Mouse (Mus musculus) forebrain, embryonic 10.5 days (tissue): ENCODE measurements around the gene Rap1gap2. TPM values are rescaled to one million over a fixed set of nuclear protein-coding genes. Genes with fewer than 3 reads are reported as not detected.

Source experiments
- DNase-seq: peaks from one replicate; pipeline ENCODE4 v3.0.0-alpha.2; 2017; ENCODE audit warnings: low spot score; ENCODE audit errors: extremely low spot score
- H3K27ac ChIP-seq: fragments of 300-500 bp; sonication (generic); 2 replicates; pipeline ENCODE4 v1.5.1; 2016; ENCODE audit warnings: mild to moderate bottlenecking
- H3K27me3 ChIP-seq: fragments of 300-500 bp; sonication (generic); 2 replicates; pipeline ENCODE4 v1.6.1; 2016; ENCODE audit warnings: mild to moderate bottlenecking; ENCODE audit not compliant: poor library complexity, severe bottlenecking
- H3K36me3 ChIP-seq: fragments of 300-500 bp; sonication (generic); replicated peaks from 2 replicates; pipeline ENCODE4 v1.6.1; 2016; ENCODE audit warnings: mild to moderate bottlenecking, moderate library complexity
- H3K4me1 ChIP-seq: fragments of 300-500 bp; sonication (generic); 2 replicates; pipeline ENCODE4 v1.6.1; 2016
- H3K4me3 ChIP-seq: fragments of 300-500 bp; sonication (generic); 2 replicates; pipeline ENCODE4 v1.5.1; 2016; ENCODE audit warnings: mild to moderate bottlenecking, moderate library complexity
- H3K9me3 ChIP-seq: fragments of 300-500 bp; sonication (generic); 2 replicates; pipeline ENCODE4 v1.6.1; 2016; ENCODE audit warnings: mild to moderate bottlenecking, moderate library complexity
- WGBS: fragments of 180-500 bp; shearing (Covaris S2); methylation state at CpG from one replicate; pipeline ENCODE4 v1.1.7; 2016; 5-methylcytosine and 5-hydroxymethylcytosine counted together
- polyA plus RNA-seq: library from polyadenylated mRNA; unstranded; fragments of >200 nt; fragmentation: Nextera tagmentation; extraction: Ambion mirVana; gene quantifications from 2 replicates; pipeline ENCODE4 v1.2.1, GENCODE M21; 2016

The Rap1gap2 gene
- polyA plus RNA-seq, 1 experiment from 2014 or later: 0.66 TPM

DNA sequence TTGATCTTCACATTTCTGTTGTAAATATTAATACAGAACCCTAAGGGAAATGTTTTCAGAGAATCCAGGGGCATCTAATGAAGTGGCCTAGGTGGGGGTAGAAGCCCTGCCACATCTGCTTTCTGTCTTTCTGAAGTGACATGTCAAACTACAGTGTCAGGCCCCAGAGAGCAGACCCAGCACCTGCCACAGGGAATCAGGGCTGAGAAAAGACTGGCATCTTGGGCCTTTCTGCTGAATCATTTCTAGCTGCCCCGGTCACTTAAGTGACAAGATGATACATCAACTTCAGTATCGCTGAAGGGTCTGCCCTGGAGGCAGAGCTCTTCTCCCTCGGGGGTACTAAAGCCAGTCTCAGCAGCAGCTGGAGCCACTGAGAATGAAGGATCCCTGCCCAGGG lies 111.7 kb downstream of the Rap1gap2 start:
- no peak overlapping the region for H3K27ac ChIP-seq
- WGBS: 83% methylated on average over 3 of the region's 3 CpGs
- no peaks in the 10 kb centered on the region; the same call in 1 of the 2 replicates for H3K9me3 ChIP-seq
- peaks cover 7% of the 10 kb centered on the region; the same call in 1 of the 2 replicates for H3K4me1 ChIP-seq
- H3K36me3 ChIP-seq: no peaks in the 10 kb centered on the region
- H3K27me3 ChIP-seq: no peaks in the 10 kb centered on the region
- DNase-seq: no peak
- no peak overlapping the region for H3K4me3 ChIP-seq

DNA sequence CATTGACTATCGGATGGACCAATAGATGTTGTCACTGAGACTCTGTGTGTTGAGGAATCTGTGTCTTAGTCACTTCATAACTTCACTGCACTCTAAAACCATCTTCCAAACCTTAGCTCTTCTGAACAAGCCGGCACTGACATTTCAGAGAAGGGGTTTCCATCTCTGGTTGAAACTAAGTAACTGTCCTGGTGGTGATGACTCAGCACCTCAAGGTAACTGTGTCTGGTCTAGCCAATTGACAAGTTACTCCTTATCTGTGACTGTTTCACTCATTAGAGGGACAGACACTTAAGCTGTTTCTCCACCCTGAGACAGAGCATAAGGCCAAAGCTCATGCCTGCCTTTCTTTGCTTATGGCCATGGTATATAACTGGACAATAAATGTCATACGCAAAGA lies 114.1 kb downstream of the Rap1gap2 start:
- no peak overlapping the region for H3K4me3 ChIP-seq
- peaks cover 7% of the 10 kb centered on the region; the same call in 1 of the 2 replicates for H3K4me1 ChIP-seq
- no peaks in the 10 kb centered on the region for H3K27me3 ChIP-seq
- no peaks in the 10 kb centered on the region for H3K36me3 ChIP-seq
- 94% methylated on average over 3 of the region's 3 CpGs for WGBS
- no peaks in the 10 kb centered on the region; the same call in 1 of the 2 replicates for H3K9me3 ChIP-seq
- H3K27ac ChIP-seq: no peak overlapping the region
- no peak for DNase-seq

DNA sequence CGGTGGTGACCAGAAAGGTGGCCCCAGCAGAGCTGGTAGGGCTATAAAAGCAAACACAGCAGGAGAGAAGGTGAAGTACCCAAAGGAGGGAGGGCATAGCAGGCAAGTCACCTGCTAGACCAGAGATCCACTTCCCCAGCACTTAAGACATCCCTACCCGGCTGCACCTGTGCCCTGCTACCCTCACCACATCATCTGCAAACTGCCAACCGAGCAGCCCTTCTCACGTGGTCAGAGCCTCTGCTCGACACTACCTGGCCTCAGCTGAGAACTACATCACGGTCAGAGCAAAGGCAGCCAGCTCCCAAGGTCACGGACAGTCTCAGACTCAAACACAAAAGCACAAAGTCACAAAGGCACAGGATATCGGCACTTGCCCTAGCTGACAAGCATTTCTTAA lies 116.8 kb downstream of the Rap1gap2 start:
- DNase-seq: no peak
- no peaks in the 10 kb centered on the region; the same call in 1 of the 2 replicates for H3K9me3 ChIP-seq
- H3K27ac ChIP-seq: no peak overlapping the region
- H3K27me3 ChIP-seq: no peaks in the 10 kb centered on the region
- WGBS: 75% methylated on average over 8 of the region's 8 CpGs
- no peaks in the 10 kb centered on the region for H3K36me3 ChIP-seq
- no peak overlapping the region for H3K4me3 ChIP-seq
- no peaks in the 10 kb centered on the region for H3K4me1 ChIP-seq

DNA sequence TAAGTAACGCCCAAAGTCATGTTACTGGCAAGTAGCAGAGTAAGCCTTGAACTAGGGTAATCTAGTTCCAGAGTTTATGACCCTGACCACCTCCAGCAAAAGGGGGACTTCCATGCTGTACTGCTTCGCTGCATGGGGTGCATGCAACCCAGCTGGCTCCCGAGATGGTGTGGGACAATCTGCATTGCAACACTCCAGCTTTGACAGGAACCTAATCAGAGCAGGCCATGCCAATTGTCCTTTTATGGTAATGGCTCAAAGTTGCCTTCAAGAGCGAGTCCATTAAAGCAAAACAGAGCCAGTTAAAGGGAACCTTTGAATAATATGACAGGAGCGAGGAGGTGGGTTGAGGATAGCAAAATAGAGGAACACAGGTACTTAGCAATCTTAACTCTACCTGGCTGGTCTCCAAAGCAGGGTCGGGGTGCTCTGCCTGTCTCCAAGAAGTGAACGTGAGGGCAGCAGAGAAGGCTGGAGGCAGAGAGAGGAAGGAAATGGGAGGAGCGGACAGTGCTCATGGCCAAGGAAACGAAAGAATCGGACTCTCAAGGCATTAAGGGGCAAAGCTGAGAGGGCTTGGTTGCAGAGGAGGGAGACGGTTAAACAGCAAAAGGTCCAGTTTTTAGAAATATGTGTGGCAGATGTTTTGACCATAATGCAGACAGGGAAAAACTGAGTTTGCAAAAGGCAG lies 117.4 kb downstream of the Rap1gap2 start:
- no peaks in the 10 kb centered on the region for H3K36me3 ChIP-seq
- H3K4me1 ChIP-seq: no peaks in the 10 kb centered on the region
- H3K4me3 ChIP-seq: no peak overlapping the region
- no peak overlapping the region for H3K27ac ChIP-seq
- H3K9me3 ChIP-seq: no peaks in the 10 kb centered on the region; the same call in 1 of the 2 replicates
- no peak for DNase-seq
- H3K27me3 ChIP-seq: no peaks in the 10 kb centered on the region
- WGBS: 84% methylated on average over 11 of the region's 11 CpGs

DNA sequence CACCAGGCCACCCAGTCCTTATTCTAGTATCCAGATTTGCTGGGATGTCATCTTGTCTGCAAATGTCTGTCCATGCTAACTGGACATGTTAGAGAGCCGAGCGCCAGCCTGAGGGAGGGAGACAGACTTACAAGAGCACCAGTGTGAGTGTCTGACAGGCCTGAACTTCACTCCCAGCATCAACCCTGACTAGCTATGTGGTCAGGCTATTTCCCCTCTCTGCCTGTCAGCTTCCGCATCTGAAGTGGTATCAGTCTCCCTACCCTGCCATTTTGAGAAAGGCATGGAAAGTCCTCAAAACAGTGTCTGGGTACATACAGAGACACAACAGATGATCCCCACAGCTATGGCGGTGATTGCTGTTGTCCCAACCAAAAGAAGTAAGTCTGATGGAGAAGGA lies 119.6 kb downstream of the Rap1gap2 start:
- WGBS: 88% methylated on average over 4 of the region's 4 CpGs

DNA sequence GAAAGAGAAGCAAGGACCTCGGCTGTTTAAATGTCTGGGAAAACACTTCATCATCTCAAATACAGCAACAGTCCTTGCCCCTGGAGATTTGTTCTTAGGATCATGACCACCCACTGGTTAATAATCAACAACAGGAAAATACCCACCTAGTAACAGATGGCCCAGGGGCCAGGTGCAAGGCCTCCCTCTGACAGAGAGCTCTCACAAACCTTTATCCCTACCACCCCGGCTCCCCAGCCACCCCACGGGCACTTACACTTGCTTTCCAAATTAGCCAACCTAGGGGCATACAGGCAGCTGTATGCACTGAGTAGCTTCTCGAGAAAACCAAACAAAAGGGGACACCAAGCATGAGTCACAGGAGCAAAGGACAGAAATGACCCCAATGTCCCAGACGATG lies 121.5 kb downstream of the Rap1gap2 start:
- Histone ChIP-seq H3K27ac (no peak overlapping the region), H3K4me1 (no peaks in the 10 kb centered on the region), H3K9me3 (no peaks in the 10 kb centered on the region), H3K4me3 (no peak overlapping the region), H3K27me3 (no peaks in the 10 kb centered on the region), H3K36me3 (no peaks in the 10 kb centered on the region)
- WGBS: 81% methylated on average over 5 of the region's 5 CpGs
- DNase-seq: no peak

More for the DNA sequence above, 119.6 kb downstream of the Rap1gap2 start:
- no peaks in the 10 kb centered on the region for H3K36me3 ChIP-seq
- H3K27me3 ChIP-seq: no peaks in the 10 kb centered on the region
- H3K9me3 ChIP-seq: no peaks in the 10 kb centered on the region; the same call in 1 of the 2 replicates
- no peaks in the 10 kb centered on the region for H3K4me1 ChIP-seq
- no peak overlapping the region for H3K27ac ChIP-seq
- no peak overlapping the region for H3K4me3 ChIP-seq
- no peak for DNase-seq

DNA sequence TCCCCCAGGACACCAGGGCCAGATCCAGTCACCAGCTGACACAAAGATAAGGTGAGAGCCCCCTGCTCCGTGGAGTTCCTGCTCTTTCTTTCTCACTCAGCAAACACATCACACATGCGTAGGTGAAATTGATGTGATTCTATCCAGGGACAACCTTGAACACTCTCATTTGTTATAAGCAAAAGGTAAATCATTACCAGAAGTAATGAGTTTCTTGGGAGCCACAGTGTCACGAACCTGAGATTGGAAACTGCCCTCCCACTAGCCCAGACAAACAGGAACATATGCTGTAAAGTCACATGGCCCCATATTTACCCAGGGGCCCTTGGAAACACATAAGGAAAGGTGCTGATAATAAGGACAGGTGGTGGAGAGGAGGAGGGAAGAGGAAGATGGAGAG lies 122.8 kb downstream of the Rap1gap2 start:
- WGBS: 80% methylated on average over 3 of the region's 3 CpGs

DNA sequence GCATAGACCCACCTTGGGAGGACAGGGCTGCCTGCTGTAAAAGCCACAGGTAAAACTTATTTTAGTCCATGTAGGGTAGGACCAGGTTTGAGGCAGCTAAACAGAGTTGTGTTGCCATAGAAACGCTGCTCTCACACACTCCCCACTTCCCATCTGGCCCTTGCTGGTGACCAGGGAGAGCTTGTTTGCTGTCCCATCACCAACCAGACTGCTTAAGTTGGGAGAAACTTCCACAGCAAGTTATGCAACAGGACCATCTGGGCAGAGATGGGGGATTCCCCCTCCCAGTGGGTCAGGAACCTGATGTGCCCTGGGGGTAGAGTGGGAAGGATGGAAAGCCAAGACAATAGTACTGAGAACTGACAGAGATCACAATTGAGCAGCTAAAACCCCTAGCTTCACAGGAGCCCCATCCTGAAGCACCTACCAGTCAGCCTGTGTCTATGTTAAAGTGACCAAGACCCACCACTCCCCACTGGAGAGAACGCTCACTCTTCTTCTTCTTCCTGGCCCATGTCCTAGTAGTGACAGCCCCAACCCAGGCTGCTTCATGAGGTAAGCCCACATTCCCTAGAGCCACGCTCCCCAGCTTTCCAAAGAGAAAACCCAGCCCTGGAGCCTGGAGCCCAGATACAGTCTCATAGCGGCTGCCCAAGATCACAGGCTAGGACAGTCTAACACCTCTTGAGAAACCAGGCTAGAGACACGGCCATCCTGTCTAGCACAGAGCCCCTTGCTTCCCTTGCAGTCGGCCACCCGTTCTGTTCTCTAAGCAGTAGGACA lies 125.1 kb downstream of the Rap1gap2 start:
- H3K4me1 ChIP-seq: no peaks in the 10 kb centered on the region
- no peak for DNase-seq
- H3K27ac ChIP-seq: no peak overlapping the region
- H3K36me3 ChIP-seq: no peaks in the 10 kb centered on the region
- H3K4me3 ChIP-seq: no peak overlapping the region
- H3K9me3 ChIP-seq: no peaks in the 10 kb centered on the region
- 91% methylated on average over 7 of the region's 7 CpGs for WGBS
- H3K27me3 ChIP-seq: no peaks in the 10 kb centered on the region

More for the DNA sequence above, 122.8 kb downstream of the Rap1gap2 start:
- no peaks in the 10 kb centered on the region for H3K4me1 ChIP-seq
- H3K4me3 ChIP-seq: no peak overlapping the region
- no peak overlapping the region for H3K27ac ChIP-seq
- no peak for DNase-seq
- no peaks in the 10 kb centered on the region for H3K36me3 ChIP-seq
- no peaks in the 10 kb centered on the region for H3K9me3 ChIP-seq
- H3K27me3 ChIP-seq: no peaks in the 10 kb centered on the region

DNA sequence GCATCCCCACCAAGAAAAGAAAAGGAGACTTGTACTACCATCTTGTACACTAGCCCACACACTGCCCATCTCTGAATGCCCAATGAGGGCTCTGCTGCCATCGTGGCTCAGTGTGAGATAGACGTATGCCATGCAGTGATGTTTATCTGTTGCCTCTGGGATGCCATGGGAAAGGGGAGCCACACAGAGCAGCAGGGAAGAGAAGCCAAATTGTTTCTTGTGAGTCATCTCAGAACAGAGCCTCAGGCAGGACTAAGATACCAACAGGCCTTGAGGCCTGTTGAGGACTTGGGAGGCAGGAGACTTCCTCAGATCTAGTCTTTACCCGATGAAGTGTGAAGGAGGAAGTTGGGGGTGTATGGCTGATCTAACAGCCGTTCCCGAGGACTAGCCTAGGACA lies 126.8 kb downstream of the Rap1gap2 start:
- H3K4me3 ChIP-seq: no peak overlapping the region
- no peaks in the 10 kb centered on the region for H3K36me3 ChIP-seq
- no peaks in the 10 kb centered on the region for H3K9me3 ChIP-seq
- no peaks in the 10 kb centered on the region for H3K4me1 ChIP-seq
- no peaks in the 10 kb centered on the region for H3K27me3 ChIP-seq
- no peak overlapping the region for H3K27ac ChIP-seq
- DNase-seq: no peak
- 86% methylated on average over 5 of the region's 5 CpGs for WGBS

DNA sequence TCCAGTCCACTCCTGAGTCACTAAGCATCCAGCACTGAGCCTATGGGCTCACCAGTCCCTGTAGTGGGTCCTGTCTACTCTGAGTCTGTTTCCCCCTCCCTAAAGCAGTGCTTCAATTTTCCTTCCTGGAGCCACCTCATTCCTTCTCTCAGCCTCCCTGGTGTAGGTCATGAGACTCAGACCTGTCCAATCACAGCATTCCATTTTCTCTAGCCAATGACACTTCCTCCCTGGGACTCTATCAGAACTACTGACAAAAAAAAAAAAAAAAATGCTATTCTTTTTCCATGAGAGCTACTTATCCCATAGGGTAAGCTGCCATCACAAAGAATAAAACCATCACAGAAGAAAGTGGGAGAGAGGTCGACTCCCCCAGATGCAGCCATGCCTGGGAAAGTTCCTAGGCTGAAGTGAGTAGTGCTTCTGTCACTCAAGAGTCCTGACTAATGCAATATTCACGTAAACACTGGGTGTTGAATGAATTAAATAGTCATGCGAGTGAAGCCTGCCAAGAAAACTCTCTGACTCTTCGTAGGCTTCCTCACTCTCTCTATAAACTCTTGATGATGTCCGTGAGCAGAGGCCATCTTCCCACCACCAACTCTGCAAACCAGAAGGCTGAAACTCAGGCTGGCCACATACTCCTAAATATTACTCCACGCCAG lies 127.4 kb downstream of the Rap1gap2 start:
- no peak for DNase-seq
- no peak overlapping the region for H3K27ac ChIP-seq
- no peaks in the 10 kb centered on the region for H3K27me3 ChIP-seq
- H3K36me3 ChIP-seq: no peaks in the 10 kb centered on the region
- H3K9me3 ChIP-seq: no peaks in the 10 kb centered on the region
- no peak overlapping the region for H3K4me3 ChIP-seq
- WGBS: 86% methylated on average over 6 of the region's 6 CpGs
- H3K4me1 ChIP-seq: no peaks in the 10 kb centered on the region

DNA sequence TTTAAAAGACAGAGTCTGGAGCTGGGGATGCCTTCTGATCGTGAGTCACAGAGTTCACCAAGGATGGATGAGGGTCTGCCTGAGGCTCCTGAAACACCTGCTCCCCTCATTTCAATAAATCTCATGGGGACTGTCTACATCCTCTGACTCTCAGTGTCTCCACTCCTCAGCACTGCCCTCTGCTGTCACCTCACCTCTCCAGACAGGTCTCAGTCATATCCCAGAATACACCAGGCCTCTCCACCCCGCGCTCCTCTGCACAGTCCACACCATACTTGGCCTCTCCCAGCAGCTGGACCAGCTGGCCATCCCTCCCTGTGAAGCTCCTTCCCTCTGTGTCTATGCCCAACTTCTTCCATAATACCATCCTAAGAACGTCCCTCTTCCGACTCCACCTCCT lies 128.9 kb downstream of the Rap1gap2 start:
- Histone ChIP-seq H3K4me3 (no peak overlapping the region), H3K4me1 (no peaks in the 10 kb centered on the region), H3K27me3 (no peaks in the 10 kb centered on the region), H3K27ac (no peak overlapping the region), H3K9me3 (no peaks in the 10 kb centered on the region), H3K36me3 (no peaks in the 10 kb centered on the region)
- no peak for DNase-seq
- 76% methylated on average over 5 of the region's 5 CpGs for WGBS

DNA sequence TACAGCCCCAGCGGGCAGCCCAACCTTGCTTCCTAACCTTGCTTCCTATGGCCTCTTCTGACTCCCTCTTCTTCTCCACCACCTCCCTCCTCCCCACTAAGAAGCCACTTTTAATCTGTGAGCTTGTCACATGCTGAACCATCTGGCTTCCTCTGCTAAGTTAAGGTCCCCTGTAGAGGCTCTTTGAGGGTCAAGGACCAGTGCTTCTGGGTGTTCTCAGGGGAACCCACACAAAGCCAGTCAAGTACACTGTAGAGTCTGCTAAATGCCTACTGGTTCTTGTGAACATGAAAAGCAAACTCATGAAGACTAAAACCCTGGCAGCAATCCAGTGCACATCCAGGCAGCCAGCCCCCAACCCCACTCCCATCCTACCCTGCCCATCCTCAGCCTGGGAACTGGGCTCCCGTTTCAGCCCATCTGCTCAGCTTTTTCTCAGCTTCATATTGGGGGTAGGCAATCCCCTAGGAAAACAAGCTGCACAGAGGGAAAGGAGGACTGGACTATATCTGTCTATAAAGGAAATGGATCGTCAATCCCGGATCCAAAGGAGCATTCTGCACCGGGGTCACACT lies 130.9 kb downstream of the Rap1gap2 start:
- no peak for DNase-seq
- Histone ChIP-seq H3K4me3 (no peak overlapping the region), H3K27ac (no peak overlapping the region), H3K27me3 (no peaks in the 10 kb centered on the region), H3K9me3 (no peaks in the 10 kb centered on the region), H3K36me3 (no peaks in the 10 kb centered on the region), H3K4me1 (no peaks in the 10 kb centered on the region)
- 94% methylated on average over 5 of the region's 5 CpGs for WGBS
